Mouse (Mus musculus): Measurements from ENCODE around the gene Arl11.

GRCm38 (mm10) chr14:61349876-61350275, 40.3 kb downstream of the Arl11 start:
- TF ChIP-seq POLR2A (IDR thresholded peaks at IDR 0.05; ENCODE audit: insufficient read length, low read depth) (no peak), TCF12 (IDR thresholded peaks at IDR 0.05; ENCODE audit: insufficient read depth, poor library complexity, severe bottlenecking) (no peak), USF1 (IDR thresholded peaks at IDR 0.05; ENCODE audit: low read depth) (no peak), POLR2AphosphoS2 (IDR thresholded peaks at IDR 0.05; ENCODE audit: insufficient read length, low read depth) (no peak), E2F4 (IDR thresholded peaks at IDR 0.05; ENCODE audit: insufficient read depth) (no peak), SRF (IDR thresholded peaks at IDR 0.05; ENCODE audit: control insufficient read depth, insufficient read length, low read depth) (no peak), REST (IDR thresholded peaks at IDR 0.05; ENCODE audit: insufficient read depth, insufficient read length) (no peak), TCF3 (IDR thresholded peaks at IDR 0.05; ENCODE audit: insufficient read length, low read depth) (no peak)
